Comparison of ENCODE assay signal across 16 mouse cellular contexts in the genomic region with DNA sequence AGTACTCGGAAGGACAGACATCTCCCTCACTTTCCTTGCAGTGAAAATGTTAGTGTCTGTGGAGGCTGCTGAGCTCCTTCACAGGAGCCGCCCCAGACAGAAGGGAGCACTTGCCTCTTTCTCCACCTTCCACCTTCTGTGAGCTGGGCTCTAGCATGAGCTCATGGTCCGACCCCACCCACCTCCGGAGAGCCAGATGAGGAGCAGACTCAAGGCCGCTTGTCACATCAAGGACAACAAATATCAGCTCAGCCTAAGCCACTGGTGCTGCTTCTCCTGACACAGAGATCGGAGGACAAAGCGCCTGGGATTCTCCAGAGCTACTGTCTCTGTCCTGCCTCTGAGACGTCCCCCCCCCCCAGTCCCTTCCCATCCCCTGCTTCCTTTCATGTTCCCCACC.
A peak's percentile ranks its signal among the peaks of the same experiment; 100 is the strongest.
DNase-seq lines count a peak whose midpoint lies in the region; ATAC-seq and TF ChIP-seq lines count a peak whose summit lies in the region.
"Had no signal": no experiment of that assay in that cellular context is flagged by ENCODE, and none has a peak within 500 bp of the region (broad histone marks: within the 10 kb centered on the region; RNA-seq: fewer than 3 reads in every experiment).

No protein-coding gene starts in this region.

- WGBS in midbrain, embryonic 10.5 days: 49% methylated on average over 8 of the region's 8 CpGs
- WGBS in midbrain, postnatal 0 days: 33% methylated on average over 8 of the region's 8 CpGs
- 42% methylated on average over 8 of the region's 8 CpGs for WGBS in midbrain, embryonic 13.5 days
- WGBS in neural tube, embryonic 15.5 days: 33% methylated on average over 8 of the region's 8 CpGs

- ATAC-seq in midbrain, postnatal 0 days (ENCODE audit: low FRiP score): no peak
- ATAC-seq in midbrain, embryonic 13.5 days: peak; percentile 19; the same call in 1 of the 2 replicates
- ATAC-seq in neural tube, embryonic 15.5 days (ENCODE audit: low FRiP score): no peak
- ATAC-seq: liver, embryonic 12.5 days; Patski had no signal

- H3K27me3 ChIP-seq in midbrain, embryonic 10.5 days (ENCODE audit: low read depth, poor library complexity, severe bottlenecking): peaks cover 97% of the 10 kb centered on the region
- H3K27me3 ChIP-seq in midbrain, postnatal 0 days (ENCODE audit: insufficient read depth, low read length): peaks cover 3% of the 10 kb centered on the region; the same call in 1 of the 2 replicates
- peaks cover 55% of the 10 kb centered on the region for H3K27me3 ChIP-seq in midbrain, embryonic 13.5 days
- H3K27me3 ChIP-seq in neural tube, embryonic 15.5 days (replicated peaks): 0 out of 2 replicates have a peak, but pooled peaks cover 8% of the 10 kb centered on the region

- H3K4me2 ChIP-seq in midbrain, postnatal 0 days (ENCODE audit: low read depth, low read length, poor library complexity, severe bottlenecking): no peak overlapping the region
- no peak overlapping the region for H3K4me2 ChIP-seq in midbrain, embryonic 13.5 days (replicated peaks)
- H3K4me2 ChIP-seq in neural tube, embryonic 15.5 days: no peak overlapping the region
- H3K4me2 ChIP-seq: liver, embryonic 12.5 days; lung, embryonic 15.5 days had no signal

- peaks cover 2% of the 10 kb centered on the region for H3K9me3 ChIP-seq in midbrain, embryonic 10.5 days (replicated peaks)
- no peaks in the 10 kb centered on the region for H3K9me3 ChIP-seq in midbrain, postnatal 0 days (ENCODE audit: low read length)
- H3K9me3 ChIP-seq in midbrain, embryonic 13.5 days: 0 out of 2 replicates have a peak, but pooled peaks cover 3% of the 10 kb centered on the region
- H3K9me3 ChIP-seq in neural tube, embryonic 15.5 days (replicated peaks): no peaks in the 10 kb centered on the region
- H3K9me3 ChIP-seq: limb, embryonic 10.5 days; liver, embryonic 12.5 days; lung, embryonic 15.5 days had no signal

- H3K9ac ChIP-seq in midbrain, postnatal 0 days (replicated peaks; ENCODE audit: low read length, poor library complexity, severe bottlenecking): no peak overlapping the region
- no peak overlapping the region for H3K9ac ChIP-seq in midbrain, embryonic 13.5 days (replicated peaks)
- H3K9ac ChIP-seq in neural tube, embryonic 15.5 days (replicated peaks): no peak overlapping the region
- H3K9ac ChIP-seq: liver, embryonic 12.5 days; lung, embryonic 15.5 days had no signal

- DNase-seq in adrenal gland, adult 8-10 months: peak; percentile 19
- DNase-seq in adrenal gland, postnatal 4 days (ENCODE audit: low spot score in 2 of 2): no peak
- DNase-seq in midbrain, embryonic 10.5 days (ENCODE audit: low spot score): no peak
- no peak for DNase-seq in midbrain, postnatal 0 days (ENCODE audit: low spot score)
- DNase-seq in kidney, postnatal 25 days: no peak
- no peak for DNase-seq in frontal cortex, postnatal 14 days (ENCODE audit: low spot score in 2 of 2)
- DNase-seq: cerebellum, postnatal 14 days; gastrocnemius, postnatal 14 days; layer of hippocampus, postnatal 36 days; right cerebral cortex, postnatal 4 days had no signal

- no peak overlapping the region for H3K4me3 ChIP-seq in midbrain, embryonic 10.5 days
- H3K4me3 ChIP-seq in midbrain, postnatal 0 days (ENCODE audit: low read depth, low read length): no peak overlapping the region
- H3K4me3 ChIP-seq in midbrain, embryonic 13.5 days (replicated peaks): no peak overlapping the region
- H3K4me3 ChIP-seq in neural tube, embryonic 15.5 days (replicated peaks): no peak overlapping the region
- H3K4me3 ChIP-seq: limb, embryonic 10.5 days; liver, embryonic 12.5 days; lung, embryonic 15.5 days had no signal

- H3K27ac ChIP-seq in midbrain, embryonic 10.5 days (replicated peaks): peak overlapping the region; percentile 79
- H3K27ac ChIP-seq in midbrain, postnatal 0 days (ENCODE audit: low read depth, low read length): no peak overlapping the region
- H3K27ac ChIP-seq in midbrain, embryonic 13.5 days: peak overlapping the region; percentile 89
- H3K27ac ChIP-seq in neural tube, embryonic 15.5 days (replicated peaks): peak overlapping the region; percentile 61; the same call in 1 of the 2 replicates
- H3K27ac ChIP-seq: limb, embryonic 10.5 days; liver, embryonic 12.5 days; lung, embryonic 15.5 days had no signal

- peaks cover 81% of the 10 kb centered on the region for H3K4me1 ChIP-seq in midbrain, embryonic 10.5 days
- peaks cover 16% of the 10 kb centered on the region; the same call in 1 of the 2 replicates for H3K4me1 ChIP-seq in midbrain, postnatal 0 days (ENCODE audit: insufficient read depth, low read length)
- H3K4me1 ChIP-seq in midbrain, embryonic 13.5 days (replicated peaks): peaks cover 60% of the 10 kb centered on the region
- peaks cover 46% of the 10 kb centered on the region for H3K4me1 ChIP-seq in neural tube, embryonic 15.5 days
- H3K4me1 ChIP-seq: lung, embryonic 15.5 days had no signal

- TF ChIP-seq CTCF in midbrain, postnatal 0 days (IDR thresholded peaks at IDR 0.05): no peak

- H3K36me3 ChIP-seq in midbrain, embryonic 10.5 days: no peaks in the 10 kb centered on the region
- H3K36me3 ChIP-seq in midbrain, postnatal 0 days (ENCODE audit: insufficient read depth, low read length): no peaks in the 10 kb centered on the region
- H3K36me3 ChIP-seq in midbrain, embryonic 13.5 days: no peaks in the 10 kb centered on the region
- no peaks in the 10 kb centered on the region for H3K36me3 ChIP-seq in neural tube, embryonic 15.5 days
- H3K36me3 ChIP-seq: limb, embryonic 10.5 days; liver, embryonic 12.5 days; lung, embryonic 15.5 days had no signal
